Mouse (Mus musculus): Measurements from ENCODE around the gene Mrpl57.

Mrpl57 gene

DNA sequence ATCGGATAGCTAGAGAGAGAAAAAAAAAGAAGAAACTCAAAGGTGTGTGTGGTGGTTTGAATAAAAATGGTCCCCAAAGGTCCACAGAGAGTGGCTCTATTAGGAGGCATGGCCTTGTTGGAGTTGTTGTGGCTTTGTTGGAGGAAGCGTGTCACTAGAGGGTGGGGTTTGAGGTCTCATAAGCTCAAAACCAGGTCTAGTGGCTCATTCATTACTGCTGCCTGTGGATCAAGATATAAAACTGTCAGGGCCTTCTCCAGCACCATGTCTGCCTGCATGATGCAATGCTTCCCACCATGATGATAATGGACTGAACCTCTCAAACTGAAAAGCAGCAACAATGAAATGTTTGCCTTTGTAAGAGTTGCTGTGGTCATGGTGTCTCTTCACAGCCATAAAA, 32.6 kb downstream of the Mrpl57 start:
- DNase-seq (ENCODE audit: extremely low spot score, low read depth, low spot score), result no peak

DNA sequence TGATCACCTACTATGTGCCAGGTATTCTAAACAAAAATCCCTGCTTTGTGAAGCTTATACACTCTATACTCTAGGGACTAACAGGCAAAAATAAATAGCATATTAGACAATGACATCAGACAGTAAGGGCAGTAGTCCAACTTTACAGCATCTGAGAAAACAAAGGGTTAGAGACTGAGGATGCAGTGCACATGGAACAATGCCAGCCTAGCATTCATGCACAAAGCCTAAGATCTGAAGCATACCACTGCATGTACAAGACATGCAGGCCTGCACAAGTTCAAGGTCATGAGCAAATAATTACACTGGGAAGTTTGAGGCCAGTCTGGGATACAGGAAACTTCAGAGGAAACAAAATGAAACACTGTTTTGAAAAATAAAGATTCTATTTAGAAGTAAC, 33.5 kb downstream of the Mrpl57 start:
- no peak for DNase-seq (ENCODE audit: extremely low spot score, low read depth, low spot score)

DNA sequence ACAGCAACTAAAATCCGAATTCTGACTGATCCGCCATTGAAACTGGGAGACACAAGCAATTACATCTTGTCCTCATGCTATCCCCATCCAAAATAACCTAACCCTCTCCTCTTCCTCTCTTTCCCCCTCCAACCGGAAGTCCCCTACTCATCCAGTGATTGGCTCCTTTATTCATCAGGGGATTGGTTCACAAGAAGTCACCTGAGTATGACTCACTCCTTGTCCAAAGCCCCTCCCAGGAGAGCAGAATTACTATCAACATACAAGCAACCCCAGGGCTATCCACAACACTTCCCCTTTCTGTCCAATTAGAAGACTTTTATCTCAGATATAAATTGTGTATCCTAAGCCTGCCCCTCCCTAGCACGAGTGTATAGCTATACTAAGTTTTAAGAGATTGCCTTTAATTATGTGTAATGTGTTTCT, 36.0 kb downstream of the Mrpl57 start:
- DNase-seq (ENCODE audit: extremely low spot score, low read depth, low spot score), result no peak

DNA sequence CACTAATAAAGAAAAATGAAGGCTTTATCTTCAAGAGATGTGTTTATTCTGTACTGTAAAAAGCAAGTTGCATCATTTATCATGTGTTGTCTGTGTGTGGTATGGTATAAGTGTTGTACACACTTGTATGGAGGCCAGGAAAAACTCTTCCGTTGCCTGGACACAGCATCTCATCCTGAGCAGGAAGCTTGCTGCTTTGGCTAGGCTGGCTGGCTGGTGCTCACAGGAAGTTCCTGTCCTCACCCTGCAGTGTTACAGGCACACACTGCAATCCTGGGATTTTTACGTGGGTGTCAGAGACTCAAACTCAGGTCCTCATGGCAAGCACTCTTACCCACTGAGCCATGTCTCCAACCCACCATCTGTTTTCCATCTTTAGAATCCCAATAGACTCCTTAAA, 37.1 kb downstream of the Mrpl57 start:
- no peak for DNase-seq (ENCODE audit: extremely low spot score, low read depth, low spot score)

DNA sequence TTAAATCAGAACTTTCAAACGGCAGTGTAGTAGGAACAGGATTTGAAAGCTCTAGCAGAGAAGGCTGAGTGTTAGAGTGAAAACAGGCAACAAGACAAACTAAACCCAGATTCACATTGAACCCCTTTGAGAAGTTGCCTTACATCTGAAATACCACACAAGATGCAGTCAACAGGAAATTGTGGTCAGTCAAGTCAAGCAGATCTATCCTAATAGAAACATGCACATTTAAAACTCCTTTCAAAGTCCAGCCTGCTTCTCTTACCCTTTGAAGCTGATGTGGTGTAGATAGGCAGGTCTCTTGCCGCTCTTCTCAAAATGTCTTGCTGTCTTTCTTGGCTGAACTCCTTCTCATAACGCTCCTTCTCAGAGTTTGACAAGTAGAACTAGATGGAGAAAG, 39.2 kb downstream of the Mrpl57 start:
- no peak for DNase-seq (ENCODE audit: extremely low spot score, low read depth, low spot score)

DNA sequence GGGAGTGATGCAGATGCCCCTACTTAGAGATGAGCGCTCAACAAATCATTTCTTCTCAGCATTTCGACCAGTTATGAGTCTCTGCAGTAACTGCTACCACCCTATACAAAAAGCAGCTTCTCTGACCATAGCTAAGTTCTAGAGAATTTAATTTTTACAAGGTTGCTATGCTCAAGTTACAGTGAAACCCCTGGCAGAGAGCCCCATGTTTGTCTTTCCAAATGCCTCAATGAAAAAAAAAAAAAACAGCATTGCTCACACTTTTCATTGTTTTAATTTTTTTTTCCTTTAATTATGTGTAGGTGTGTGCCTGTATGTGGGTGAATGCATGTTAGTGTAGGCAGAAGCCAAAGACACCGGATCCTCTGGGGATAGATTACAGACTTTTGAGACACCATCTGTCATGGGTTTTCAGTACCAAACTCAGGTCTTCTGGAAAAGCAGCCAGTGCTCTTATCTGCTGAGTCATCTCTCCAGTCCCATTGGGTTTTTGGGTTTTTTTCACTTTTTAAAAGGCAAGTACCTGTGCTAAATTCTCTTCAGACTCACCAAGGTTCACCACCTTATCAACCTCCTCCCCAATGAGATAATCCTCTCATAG, 40.7 kb downstream of the Mrpl57 start:
- no peak for DNase-seq (ENCODE audit: extremely low spot score, low read depth, low spot score)

DNA sequence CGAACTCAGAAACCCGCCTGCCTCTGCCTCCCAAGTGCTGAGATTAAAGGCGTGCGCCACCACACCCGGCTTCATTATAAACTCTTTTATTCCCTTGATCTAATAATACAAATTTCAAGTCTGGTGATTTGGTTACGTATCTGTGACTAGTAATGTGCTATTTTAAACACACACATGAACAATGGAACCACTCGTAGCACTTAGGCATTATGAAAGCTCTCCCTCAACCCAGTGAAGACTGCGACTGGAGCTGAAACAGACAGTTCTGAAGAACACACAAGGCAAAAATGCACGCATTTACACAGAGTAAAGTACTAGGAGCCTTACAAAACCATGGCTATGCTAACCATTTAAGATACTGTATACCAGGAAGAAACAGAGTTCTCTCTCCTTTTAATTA, 51.9 kb downstream of the Mrpl57 start:
- DNase-seq (ENCODE audit: extremely low spot score, low read depth, low spot score), result no peak

All from hindlimb bud, embryonic 11.5 days (tissue).